Mouse (Mus musculus) midbrain, embryonic 14.5 days (tissue): ENCODE data around the gene Zfp131. TPM values are rescaled to one million over a fixed set of nuclear protein-coding genes. Genes with fewer than 3 reads are reported as not detected.

Experiments
- ATAC-seq: fragments of 200-750 bp; cut with Nextera tagmentation; 2 replicates; pipeline ENCODE4 v1.8.0; 2017; ENCODE audit warnings: moderate number of reproducible peaks, moderate library complexity; ENCODE audit not compliant: low FRiP score, low TSS enrichment
- DNase-seq: peaks from one replicate; pipeline ENCODE4 v3.0.0-alpha.2; 2015
- H3K27ac ChIP-seq: fragments of 300-500 bp; sonication (generic); replicated peaks from 2 replicates; pipeline ENCODE4 v1.5.1; 2014; ENCODE audit warnings: mild to moderate bottlenecking, low read depth, low read length, moderate library complexity
- H3K27me3 ChIP-seq: fragments of 300-500 bp; sonication (generic); 2 replicates; pipeline ENCODE4 v1.6.1; 2014; ENCODE audit warnings: low read length, control low read depth, mixed read lengths; ENCODE audit not compliant: control insufficient read depth, insufficient read depth
- H3K36me3 ChIP-seq: fragments of 300-500 bp; sonication (generic); 2 replicates; pipeline ENCODE4 v1.6.1; 2014; ENCODE audit warnings: low read length, control low read depth; ENCODE audit not compliant: control insufficient read depth, insufficient read depth
- H3K4me1 ChIP-seq: fragments of 300-500 bp; sonication (generic); 2 replicates; pipeline ENCODE4 v1.6.1; 2014; ENCODE audit warnings: mild to moderate bottlenecking, antibody characterized with exemption, low read length, control low read depth; ENCODE audit not compliant: control insufficient read depth, insufficient read depth
- H3K4me2 ChIP-seq: fragments of 300-500 bp; sonication (generic); 2 replicates; pipeline ENCODE4 v1.6.1; 2014; ENCODE audit warnings: mild to moderate bottlenecking, low read length, moderate library complexity
- H3K4me3 ChIP-seq: fragments of 300-500 bp; sonication (generic); replicated peaks from 2 replicates; pipeline ENCODE4 v1.5.1; 2014; ENCODE audit warnings: low read depth, low read length
- H3K9ac ChIP-seq: fragments of 300-500 bp; sonication (generic); replicated peaks from 2 replicates; pipeline ENCODE4 v1.6.1; 2014; ENCODE audit warnings: mild to moderate bottlenecking, low read length, moderate library complexity
- H3K9me3 ChIP-seq: fragments of 300-500 bp; sonication (generic); 2 replicates; pipeline ENCODE4 v1.6.1; 2016; ENCODE audit warnings: low read length, control low read depth, mixed read lengths; ENCODE audit not compliant: control insufficient read depth
- WGBS: fragments of 180-500 bp; shearing (Covaris S2); extraction: QIAGEN DNeasy Blood & Tissue Kit; methylation state at CpG from one replicate; pipeline ENCODE4 v1.1.7; 2014; 5-methylcytosine and 5-hydroxymethylcytosine counted together
- polyA plus RNA-seq: library from polyadenylated mRNA; unstranded; fragments of >200 nt; fragmentation: Nextera tagmentation; extraction: Ambion mirVana; gene quantifications from 2 replicates; pipeline ENCODE4 v1.2.1, GENCODE M21; 2014

Gene Zfp131
- polyA plus RNA-seq, 1 experiment from 2014 or later = 36.3 TPM

- Histone ChIP-seq H3K4me2 (no peak overlapping the region), H3K27ac (no peak overlapping the region), H3K4me3 (no peak overlapping the region), H3K4me1 (no peaks in the 10 kb centered on the region), H3K27me3 (no peaks in the 10 kb centered on the region), H3K9ac (no peak overlapping the region), H3K36me3 (peaks cover 74% of the 10 kb centered on the region), H3K9me3 (no peaks in the 10 kb centered on the region)
- ATAC-seq (no peak), DNase-seq (no peak)
- 94% methylated on average over 7 of the region's 7 CpGs for WGBS
Observed at GRCm38 (mm10) chr13:119766480-119766879, 24.2 kb downstream of the Zfp131 start.

- H3K9ac ChIP-seq = no peak overlapping the region; the same call in 1 of the 2 replicates
- no peak overlapping the region for H3K27ac ChIP-seq
- H3K4me3 ChIP-seq = no peak overlapping the region
- no peaks in the 10 kb centered on the region for H3K27me3 ChIP-seq
- peaks cover 8% of the 10 kb centered on the region; the same call in 1 of the 2 replicates for H3K36me3 ChIP-seq
- 42% methylated on average over 5 of the region's 5 CpGs for WGBS
- ATAC-seq = no peak
- peak overlapping the region; percentile 96; the same call in 1 of the 2 replicates for H3K4me2 ChIP-seq
- no peaks in the 10 kb centered on the region for H3K9me3 ChIP-seq
- no peak for DNase-seq
- peaks cover 15% of the 10 kb centered on the region for H3K4me1 ChIP-seq
Observed at GRCm38 (mm10) chr13:119756831-119757230, 33.9 kb downstream of the Zfp131 start.

GRCm38 (mm10) chr13:119755681-119756471 lies 34.8 kb downstream of the Zfp131 start, which contains the start of gene Nim1k:
Gene Nim1k, minus strand, starts transcription at chr13:119755882.
- peak; percentile 89 for ATAC-seq
- H3K4me2 ChIP-seq = peak within 1 kb of the TSS; percentile 96
- no peaks in the 10 kb centered on the region for H3K27me3 ChIP-seq
- under 1% methylated on average over 43 of the region's 43 CpGs for WGBS
- peak within 1 kb of the TSS; percentile 54 for H3K4me3 ChIP-seq
- peaks cover 15% of the 10 kb centered on the region for H3K4me1 ChIP-seq
- peak within 1 kb of the TSS; percentile 84 for H3K9ac ChIP-seq
- peak within 1 kb of the TSS; percentile 72 for H3K27ac ChIP-seq
- no peaks in the 10 kb centered on the region for H3K9me3 ChIP-seq
- peaks cover 1% of the 10 kb centered on the region; the same call in 1 of the 2 replicates for H3K36me3 ChIP-seq
- DNase-seq = peak; percentile 84

- Histone ChIP-seq H3K9ac (peak overlapping the region; percentile 84), H3K27me3 (no peaks in the 10 kb centered on the region), H3K4me1 (peaks cover 15% of the 10 kb centered on the region), H3K9me3 (no peaks in the 10 kb centered on the region), H3K4me3 (peak overlapping the region; percentile 54), H3K27ac (peak overlapping the region; percentile 72; the same call in 1 of the 2 replicates), H3K4me2 (peak overlapping the region; percentile 96), H3K36me3 (no peaks in the 10 kb centered on the region)
- DNase-seq (peak; percentile 32), ATAC-seq (peak; percentile 57)
- WGBS = under 1% methylated on average over 16 of the region's 16 CpGs
Observed at GRCm38 (mm10) chr13:119755141-119755547, 35.5 kb downstream of the Zfp131 start.

DNA sequence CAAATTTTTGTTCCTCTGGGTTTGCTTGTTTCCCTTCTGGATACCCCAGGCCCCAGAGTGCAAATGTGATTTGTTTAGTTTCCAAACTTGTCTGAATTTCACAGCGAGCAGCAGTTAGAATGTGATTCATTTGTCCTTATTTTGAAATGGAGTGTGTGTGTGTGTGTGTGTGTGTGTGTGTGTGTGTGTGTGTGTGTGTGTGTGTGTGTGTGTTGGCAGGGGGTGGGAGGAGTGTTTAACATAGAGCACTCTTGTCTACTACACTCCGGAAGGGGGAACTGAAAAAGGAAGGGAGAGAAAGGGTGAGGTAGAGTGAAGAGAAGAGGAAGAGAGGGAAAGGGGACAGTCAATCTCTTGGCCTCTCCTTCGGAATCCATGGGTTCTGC lies 36.1 kb downstream of the Zfp131 start:
- Histone ChIP-seq H3K27me3 (no peaks in the 10 kb centered on the region), H3K27ac (no peak overlapping the region), H3K9ac (no peak overlapping the region), H3K4me2 (peak overlapping the region; percentile 96), H3K4me1 (peaks cover 15% of the 10 kb centered on the region), H3K9me3 (no peaks in the 10 kb centered on the region), H3K4me3 (peak overlapping the region; percentile 54), H3K36me3 (no peaks in the 10 kb centered on the region)
- WGBS = 18% methylated on average over 3 of the region's 3 CpGs
- ATAC-seq = no peak
- no peak for DNase-seq

DNA sequence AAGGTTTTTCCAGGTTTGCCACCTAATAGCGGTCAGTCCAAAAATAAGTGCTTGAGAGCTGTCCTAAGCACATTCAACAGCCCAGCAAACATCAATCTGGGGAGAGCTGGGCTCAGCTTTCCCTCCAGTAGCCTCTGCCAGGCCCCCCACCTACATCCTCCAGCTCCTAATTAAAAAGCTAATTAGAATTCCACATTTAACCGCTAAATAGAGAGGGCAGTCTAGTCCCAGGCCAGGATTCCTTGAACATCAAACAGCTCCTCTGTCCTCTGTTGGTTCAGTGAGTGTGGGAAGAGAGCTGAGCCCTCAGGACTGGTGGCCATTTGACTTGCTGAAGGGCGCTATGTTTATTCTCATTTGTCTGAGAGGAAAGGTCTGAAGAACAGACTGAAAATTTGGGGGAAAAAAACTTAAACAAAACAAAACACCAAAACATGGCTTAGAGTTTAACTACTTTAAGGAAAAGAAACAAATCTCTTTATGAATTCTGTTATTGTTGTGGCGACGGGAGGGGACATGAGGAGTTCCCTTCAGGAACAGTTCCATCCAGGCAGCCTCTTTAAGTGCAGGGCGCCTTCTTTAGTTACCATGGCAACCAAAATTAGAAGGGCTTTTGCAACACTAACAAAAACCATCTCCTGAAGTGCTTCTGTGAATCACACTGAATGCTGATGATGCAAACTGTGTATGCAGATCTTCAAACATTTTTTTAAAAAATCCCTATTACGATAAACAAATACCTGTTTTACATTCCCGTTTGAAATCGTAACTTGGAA lies 36.6 kb downstream of the Zfp131 start:
- Histone ChIP-seq H3K4me1 (peaks cover 15% of the 10 kb centered on the region), H3K27me3 (no peaks in the 10 kb centered on the region), H3K4me2 (0 out of 2 replicates have a peak overlapping the region, but pooled peaks have one; percentile 0), H3K9ac (no peak overlapping the region), H3K27ac (no peak overlapping the region), H3K36me3 (no peaks in the 10 kb centered on the region), H3K4me3 (no peak overlapping the region), H3K9me3 (no peaks in the 10 kb centered on the region)
- DNase-seq (peak; percentile 62), ATAC-seq (0 out of 2 replicates have a peak, but pooled peaks have one; percentile 5)
- 44% methylated on average over 9 of the region's 9 CpGs for WGBS

DNA sequence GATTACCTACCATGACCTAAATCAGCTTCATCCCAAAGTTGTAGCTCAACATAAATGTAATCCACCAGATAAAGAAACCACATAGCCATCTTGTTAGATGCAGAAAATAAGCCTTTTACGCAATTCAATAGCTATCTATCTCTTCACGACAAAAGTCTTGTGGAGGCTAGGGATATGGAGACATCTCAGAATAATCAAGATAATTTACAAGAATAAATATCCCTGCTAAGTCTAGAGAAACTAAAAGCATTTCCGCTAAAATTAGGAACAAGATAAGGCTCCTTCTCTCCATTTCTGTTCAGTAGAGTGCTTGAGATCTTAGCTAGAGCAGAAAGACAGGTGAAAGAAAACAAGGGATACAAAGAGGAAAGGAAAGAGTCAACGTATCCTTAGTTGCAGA lies 43.8 kb downstream of the Zfp131 start:
- 90% methylated on average over 4 of the region's 4 CpGs for WGBS
- Histone ChIP-seq H3K9ac (no peak overlapping the region), H3K4me2 (no peak overlapping the region), H3K9me3 (no peaks in the 10 kb centered on the region), H3K4me1 (peaks cover 3% of the 10 kb centered on the region; the same call in 1 of the 2 replicates), H3K4me3 (no peak overlapping the region), H3K36me3 (no peaks in the 10 kb centered on the region), H3K27me3 (no peaks in the 10 kb centered on the region), H3K27ac (no peak overlapping the region)
- DNase-seq = no peak
- ATAC-seq = no peak

DNA sequence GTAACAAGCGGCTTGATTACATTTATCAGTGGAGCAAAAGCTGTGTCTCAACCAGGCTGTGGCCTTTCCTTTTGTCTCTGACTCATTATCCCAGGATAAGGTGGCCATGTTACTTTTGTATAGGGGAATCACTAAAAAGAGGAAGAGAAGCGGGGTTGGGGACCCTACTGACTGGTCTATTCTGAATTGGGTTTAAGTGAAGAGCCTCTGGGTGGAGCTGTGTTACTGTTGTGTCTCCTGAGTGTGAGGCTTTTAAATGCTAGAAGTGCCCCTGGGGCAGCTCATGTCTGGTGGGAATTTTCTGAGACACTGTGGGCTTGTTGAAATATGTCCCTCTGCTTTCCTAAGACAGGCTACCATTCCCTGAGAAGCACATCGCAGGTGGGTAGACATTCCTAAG lies 47.2 kb downstream of the Zfp131 start:
- Histone ChIP-seq H3K9me3 (no peaks in the 10 kb centered on the region), H3K9ac (no peak overlapping the region), H3K4me2 (no peak overlapping the region), H3K4me3 (no peak overlapping the region), H3K27ac (no peak overlapping the region), H3K4me1 (peaks cover 11% of the 10 kb centered on the region; the same call in 1 of the 2 replicates), H3K36me3 (no peaks in the 10 kb centered on the region), H3K27me3 (no peaks in the 10 kb centered on the region)
- 71% methylated on average over 3 of the region's 3 CpGs for WGBS
- no peak for ATAC-seq
- no peak for DNase-seq
